Mouse (Mus musculus): ENCODE results near the gene Prdm8. TPM values are rescaled to one million over a fixed set of nuclear protein-coding genes. Genes with fewer than 3 reads are reported as not detected.

Gene Prdm8
- polyA plus RNA-seq, 1 experiment from 2014 or later = 3.5 TPM

- Histone ChIP-seq H3K27me3 (ENCODE audit: control insufficient read depth, insufficient read depth, low read length) (no peaks in the 10 kb centered on the region), H3K4me2 (ENCODE audit: low read length) (no peak overlapping the region), H3K36me3 (ENCODE audit: control insufficient read depth, insufficient read depth, low read length) (no peaks in the 10 kb centered on the region), H3K4me3 (replicated peaks; ENCODE audit: low read depth, low read length) (no peak overlapping the region), H3K9ac (replicated peaks; ENCODE audit: low read length) (no peak overlapping the region), H3K9me3 (ENCODE audit: control insufficient read depth, low read length) (0 out of 2 replicates have a peak, but pooled peaks cover 4% of the 10 kb centered on the region), H3K27ac (replicated peaks; ENCODE audit: low read depth, low read length) (no peak overlapping the region), H3K4me1 (ENCODE audit: control insufficient read depth, insufficient read depth, low read length) (no peaks in the 10 kb centered on the region)
- 90% methylated on average over 6 of the region's 6 CpGs for WGBS
- ATAC-seq (ENCODE audit: low FRiP score, low TSS enrichment) = no peak
- no peak for DNase-seq
Measured at GRCm38 (mm10) chr5:98229456-98229855, 62.5 kb downstream of the Prdm8 start.

- Histone ChIP-seq H3K27ac (replicated peaks; ENCODE audit: low read depth, low read length) (no peak overlapping the region), H3K4me2 (ENCODE audit: low read length) (no peak overlapping the region), H3K27me3 (ENCODE audit: control insufficient read depth, insufficient read depth, low read length) (no peaks in the 10 kb centered on the region), H3K9me3 (ENCODE audit: control insufficient read depth, low read length) (no peaks in the 10 kb centered on the region), H3K36me3 (ENCODE audit: control insufficient read depth, insufficient read depth, low read length) (no peaks in the 10 kb centered on the region), H3K4me1 (ENCODE audit: control insufficient read depth, insufficient read depth, low read length) (no peaks in the 10 kb centered on the region), H3K9ac (replicated peaks; ENCODE audit: low read length) (no peak overlapping the region), H3K4me3 (replicated peaks; ENCODE audit: low read depth, low read length) (no peak overlapping the region)
- 85% methylated on average over 6 of the region's 6 CpGs for whole genome bisulfite sequencing
- ATAC-seq (ENCODE audit: low FRiP score, low TSS enrichment) = no peak
- DNase-seq = no peak
Measured at GRCm38 (mm10) chr5:98238466-98238865, 71.5 kb downstream of the Prdm8 start.

Other genes with a start within 250 kb of the Prdm8 start
- 1.3 and 4.4 TPM in 2 replicates for gene Antxr2, start 136.2 kb upstream of the Prdm8 start, polyA plus RNA-seq (2014; fragmentation: Nextera tagmentation; extraction: Ambion mirVana)
- 1.1 and 1.4 TPM in 2 replicates for gene Fgf5, start 87.0 kb downstream of the Prdm8 start, polyA plus RNA-seq (2014; fragmentation: Nextera tagmentation; extraction: Ambion mirVana)
- 0.59 and 1.3 TPM in 2 replicates for gene Cfap299, start 162.1 kb downstream of the Prdm8 start, polyA plus RNA-seq (2014; fragmentation: Nextera tagmentation; extraction: Ambion mirVana)

Data from midbrain, embryonic 14.5 days (tissue).